Mouse (Mus musculus) macrophage (primary cell): ENCODE results near the gene Rab22a. TPM values are rescaled to one million over a fixed set of nuclear protein-coding genes. Genes with fewer than 3 reads are reported as not detected.

Experiments
- H3K27ac ChIP-seq: fragments of 350-480 bp; formaldehyde crosslinking; 2 replicates; pipeline ENCODE4 v1.9.0; 2021
- H3K36me3 ChIP-seq: fragments of 350-480 bp; formaldehyde crosslinking; 2 replicates; pipeline ENCODE4 v1.9.0; 2021; ENCODE audit errors: inconsistent target
- H3K4me3 ChIP-seq: fragments of 350-480 bp; formaldehyde crosslinking; 2 replicates; pipeline ENCODE4 v1.9.0; 2021; ENCODE audit errors: inconsistent target
- H3K79me2 ChIP-seq: fragments of 350-480 bp; formaldehyde crosslinking; 2 replicates; pipeline ENCODE4 v1.9.0; 2021; ENCODE audit errors: inconsistent target
- WGBS: methylation state at CpG from one replicate; pipeline ENCODE4 v1.1.7; 2026; ENCODE audit warnings: inconsistent platforms; ENCODE audit not compliant: missing documents; 5-methylcytosine and 5-hydroxymethylcytosine counted together
- polyA plus RNA-seq: library from polyadenylated mRNA; stranded (reverse); fragments of 250-400 nt; gene quantifications from 3 replicates; pipeline ENCODE4 v1.2.4, GENCODE M21; 2018; ENCODE audit warnings: inconsistent platforms

The Rab22a gene
- polyA plus RNA-seq, 1 experiment from 2014 or later = 22.0 TPM

DNA sequence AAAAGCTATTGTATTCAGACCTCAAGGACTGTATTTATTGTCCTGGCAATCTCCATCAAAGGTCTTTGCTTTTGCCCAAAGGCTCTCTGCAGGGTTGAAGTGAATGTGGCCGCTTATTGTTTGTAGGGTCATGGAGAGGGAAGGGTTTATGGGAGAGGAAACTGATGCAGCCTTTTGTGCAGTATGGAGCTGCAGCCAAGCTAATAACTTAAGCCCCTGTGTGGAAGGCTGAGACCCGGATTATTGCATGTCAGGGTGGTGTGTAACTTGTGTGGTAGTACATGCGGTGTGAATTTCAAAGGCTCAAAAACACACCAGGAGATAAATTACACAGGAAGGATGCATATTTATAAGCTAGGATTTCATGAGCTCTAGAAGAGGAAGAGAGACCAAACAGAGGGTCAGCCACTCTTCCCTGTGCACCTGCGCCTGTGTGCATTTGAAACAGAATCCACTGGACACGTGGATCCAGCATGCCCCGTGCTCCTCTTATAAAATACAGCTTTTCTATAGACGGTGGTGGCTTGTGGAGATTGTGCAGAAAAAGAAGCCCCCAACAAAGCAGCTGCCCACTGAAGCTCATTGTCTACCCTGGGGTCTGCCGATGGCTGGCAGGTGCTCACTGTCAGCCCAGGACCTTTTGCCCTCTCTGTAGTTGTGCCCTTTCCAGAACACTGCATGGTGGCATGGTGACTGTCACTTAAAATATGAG lies 96.0 kb downstream of the Rab22a start:
- H3K79me2 ChIP-seq = peaks cover 95% of the 10 kb centered on the region
- no peaks in the 10 kb centered on the region; the same call in 1 of the 2 replicates for H3K36me3 ChIP-seq
- H3K27ac ChIP-seq = no peak overlapping the region
- WGBS = 91% methylated on average over 8 of the region's 8 CpGs
- no peak overlapping the region for H3K4me3 ChIP-seq

Other genes starting within 250 kb of the Rab22a start
- gene 1700021F07Rik, start 137.2 kb upstream of the Rab22a start, polyA plus RNA-seq = not detected in 3 replicates
- gene Ankrd60, start 81.4 kb upstream of the Rab22a start, polyA plus RNA-seq = not detected in 3 replicates
- not detected in 3 replicates for gene 1700010B08Rik, start 59.7 kb downstream of the Rab22a start, polyA plus RNA-seq
- gene Vapb, start 77.8 kb downstream of the Rab22a start, polyA plus RNA-seq = 106 to 251 TPM (median 119 TPM) in 3 replicates